Mouse (Mus musculus) frontal cortex, postnatal 25 days (tissue): ENCODE measurements around the gene Ddx23.

Experiments used
- DNase-seq, 2 experiments: peaks; one replicate each; pipeline ENCODE4 v3.0.0; 2022; ENCODE audit warnings: low spot score in 2 of 2

The Ddx23 gene

DNA sequence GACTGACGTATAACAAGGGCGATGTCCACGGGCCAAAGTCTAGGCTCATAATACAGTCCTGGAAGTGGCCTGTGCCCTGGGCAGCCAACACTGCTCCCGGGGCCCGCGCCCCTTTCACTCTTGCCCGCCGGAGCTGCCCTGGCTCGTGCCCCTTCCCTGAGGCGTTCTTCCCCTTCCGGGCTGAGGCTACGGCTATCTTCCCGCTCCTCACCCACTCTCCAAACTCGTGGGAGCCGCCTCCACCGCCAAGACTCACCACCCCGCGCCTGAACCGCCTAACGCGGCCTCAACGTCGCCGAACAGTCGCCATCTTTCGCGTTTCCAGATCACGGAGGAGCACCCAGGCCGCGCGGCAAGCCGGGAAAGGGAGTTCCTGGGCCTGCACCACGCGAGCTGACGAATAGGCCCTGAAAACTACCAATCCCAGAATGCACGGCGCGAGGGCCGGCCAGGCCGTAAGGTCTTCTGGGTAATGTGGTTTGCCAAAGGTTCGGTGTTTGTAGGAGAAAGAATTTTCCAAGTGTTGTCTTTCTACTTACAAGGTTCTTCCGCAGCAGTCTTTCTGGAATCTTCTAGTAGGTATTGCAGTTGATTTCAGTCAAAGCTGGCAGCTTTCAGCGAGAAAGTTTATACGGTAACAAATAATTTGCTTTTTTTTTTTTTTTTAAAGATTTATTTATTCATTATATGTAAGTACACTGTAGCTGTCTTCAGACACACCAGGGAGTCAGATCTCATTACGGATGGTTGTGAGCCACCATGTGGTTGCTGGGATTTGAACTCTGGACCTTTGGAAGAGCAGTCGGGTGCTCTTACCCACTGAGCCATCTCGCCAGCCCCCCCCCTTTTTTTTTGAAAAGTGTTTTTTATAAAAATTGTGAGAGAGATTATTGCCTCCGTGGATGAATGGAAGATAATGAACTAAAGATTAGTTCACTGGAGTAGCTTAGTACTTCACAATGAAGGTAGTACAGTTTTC is at the start of gene Ddx23:
Gene Ddx23 (minus strand): TSS at position 328 of the 979 bp plus-strand sequence.
- peak; percentile 91 for DNase-seq

- peak; percentile 46 to 57 for DNase-seq
These were observed 47.7 kb upstream of the Ddx23 start for GRCm38 (mm10) chr15:98710442-98710841.

DNA sequence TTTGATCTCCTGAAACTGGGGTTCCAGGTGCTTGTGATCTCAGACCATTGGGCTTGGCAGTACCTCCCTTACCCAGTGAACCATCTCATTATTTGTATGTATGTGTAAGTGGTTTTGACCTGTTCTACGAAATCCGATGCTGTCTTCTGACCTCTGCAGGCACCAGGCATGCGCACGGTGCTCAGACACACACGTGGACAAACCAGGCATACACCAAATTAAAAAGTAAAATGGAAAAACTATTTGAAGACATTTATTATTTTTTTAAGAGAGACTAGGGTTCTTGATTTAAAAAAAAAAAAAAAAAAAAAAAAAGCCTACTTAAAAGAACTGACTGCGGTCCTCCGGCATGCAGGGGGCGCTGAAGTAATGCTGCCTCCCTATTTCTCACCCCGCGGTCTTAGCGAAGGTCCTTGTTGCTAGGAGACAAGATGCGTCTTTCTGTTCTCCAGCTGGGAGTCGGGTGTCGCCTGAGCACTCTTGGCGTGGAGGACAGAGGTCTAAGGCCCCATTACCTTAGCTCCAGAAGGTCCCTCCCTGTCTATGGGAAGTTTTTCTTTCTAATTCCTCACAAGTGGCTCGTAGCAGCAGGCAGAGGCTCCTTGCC is 45.2 kb upstream of the Ddx23 start, which contains the start of gene Ccdc65:
Gene Ccdc65 (plus strand): TSS at position 442 of the 607 bp plus-strand sequence.
- DNase-seq, result peak; percentile 84 to 90

GRCm38 (mm10) chr15:98704312-98704711 is 41.6 kb upstream of the Ddx23 start:
- DNase-seq, result no peak

DNA sequence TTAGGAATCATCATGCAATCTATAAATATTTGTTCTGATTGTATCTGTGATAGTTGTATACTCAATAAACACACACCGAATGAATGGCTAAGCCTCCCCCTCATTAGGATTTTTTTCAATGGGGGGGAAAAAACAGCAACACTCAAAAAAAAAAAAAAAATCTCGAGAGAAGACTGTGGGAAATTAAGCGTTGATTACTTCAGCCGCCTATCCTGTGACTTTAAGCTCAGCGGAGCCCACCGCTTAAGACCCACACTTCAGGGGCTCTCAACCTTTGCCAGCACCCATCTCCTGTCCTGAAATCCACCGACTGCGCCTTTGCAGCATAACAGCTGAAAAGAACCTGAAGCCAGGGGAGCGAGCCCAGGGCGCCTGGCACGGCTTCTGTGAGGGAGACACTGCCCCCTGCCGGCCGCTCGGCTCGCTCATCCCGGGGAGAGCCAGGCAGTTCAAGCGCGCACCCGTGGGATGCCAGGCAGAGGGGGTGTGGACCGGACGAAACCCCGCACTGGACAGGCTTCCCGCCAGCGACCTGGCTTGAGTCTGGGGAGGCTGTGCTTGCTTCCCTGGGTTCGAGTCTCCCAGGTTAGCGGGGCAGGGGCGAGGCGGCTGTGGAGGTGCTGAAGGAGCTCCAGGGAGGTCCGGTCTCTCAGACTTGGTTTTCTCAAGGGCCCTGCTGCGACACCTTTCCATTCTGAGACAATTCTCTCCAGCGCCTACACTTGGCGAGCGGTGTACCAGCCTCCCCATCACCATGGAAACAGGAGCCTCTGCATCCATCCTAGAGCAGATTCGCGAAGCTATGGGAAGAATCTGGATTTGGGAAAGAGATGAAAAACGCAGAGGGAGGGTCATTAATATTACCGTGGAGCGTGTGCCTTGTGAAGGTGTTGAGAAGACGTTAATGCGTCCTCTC is 36.8 kb upstream of the Ddx23 start:
- DNase-seq, result peak; percentile 90 to 93

GRCm38 (mm10) chr15:98696216-98696615 is 33.5 kb upstream of the Ddx23 start:
- no peak for DNase-seq

- DNase-seq, result no peak
These were observed 33.0 kb upstream of the Ddx23 start for GRCm38 (mm10) chr15:98695726-98696125.

- no peak for DNase-seq
These were observed 29.5 kb upstream of the Ddx23 start for GRCm38 (mm10) chr15:98692171-98692715.

DNA sequence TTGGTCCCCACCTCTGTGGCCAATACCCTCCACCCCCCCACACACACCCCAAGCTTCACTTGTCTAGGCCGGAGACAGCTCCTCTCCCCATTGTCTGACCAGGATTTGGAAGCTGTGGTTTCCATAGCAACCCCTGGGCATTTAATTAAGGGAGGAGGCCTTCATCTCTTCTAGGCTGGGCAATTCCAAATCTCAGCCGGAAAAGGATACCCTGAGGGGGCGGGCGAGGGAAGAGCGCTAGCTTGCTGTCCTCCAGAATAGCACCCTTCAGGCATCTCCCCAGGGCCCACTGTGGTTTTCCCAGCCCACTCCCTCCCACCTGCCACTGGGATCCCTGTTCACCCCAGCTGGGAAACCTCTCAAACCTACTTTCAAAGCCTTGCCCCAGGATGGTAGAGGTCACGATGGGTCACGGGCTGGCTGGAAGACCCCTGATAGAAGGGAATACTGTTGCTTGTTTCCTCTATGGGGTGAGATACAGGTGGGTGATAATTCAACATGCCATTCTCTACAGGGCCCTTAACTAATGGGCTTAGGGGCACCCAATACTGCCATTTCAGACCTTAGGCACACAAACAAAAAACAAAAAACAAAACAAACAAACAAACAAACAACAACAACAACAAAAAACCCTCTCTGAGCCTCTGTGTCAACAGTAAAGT is 28.9 kb upstream of the Ddx23 start:
- no peak for DNase-seq

- DNase-seq, result no peak
These were observed 27.0 kb upstream of the Ddx23 start for GRCm38 (mm10) chr15:98689682-98690081.

DNA sequence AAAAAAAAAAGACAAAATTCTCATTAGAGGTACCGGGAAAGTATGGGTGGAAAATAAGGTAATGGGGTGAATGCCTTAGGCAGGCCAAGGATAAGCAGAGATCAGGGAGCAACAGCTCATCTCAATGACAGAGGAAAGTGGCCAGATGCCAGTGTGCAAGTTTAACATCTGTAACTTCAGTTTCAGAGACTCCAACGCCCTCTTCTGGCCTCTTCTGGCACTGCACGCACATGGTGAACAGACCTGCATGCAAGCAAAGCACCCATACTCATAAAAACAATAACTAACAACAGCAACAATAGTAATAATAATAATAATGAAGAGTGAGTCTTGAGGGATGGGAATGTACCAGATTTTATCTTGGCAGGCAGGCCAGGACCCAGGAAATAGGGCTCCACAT is 23.2 kb upstream of the Ddx23 start:
- DNase-seq, result no peak

DNA sequence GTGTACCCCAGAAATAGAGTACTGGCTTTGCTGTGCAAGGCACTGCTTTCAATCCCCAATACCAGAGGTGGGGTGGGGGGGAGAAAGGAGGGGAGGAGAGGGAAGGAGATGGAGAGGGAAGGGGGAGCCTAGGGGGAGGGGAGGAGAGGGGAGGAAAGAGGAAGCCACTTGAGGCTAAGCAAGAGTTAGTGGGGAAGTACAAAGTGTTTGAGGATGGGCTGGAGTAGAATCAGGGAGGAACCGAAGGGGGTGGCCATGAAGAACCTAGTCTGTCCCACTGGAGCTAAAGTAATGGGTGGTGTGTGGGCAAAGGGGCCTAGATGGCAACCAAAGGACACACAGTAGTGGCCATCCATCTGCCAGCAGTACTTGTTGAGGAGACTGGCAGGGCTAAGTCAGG is 21.1 kb upstream of the Ddx23 start:
- no peak for DNase-seq

DNA sequence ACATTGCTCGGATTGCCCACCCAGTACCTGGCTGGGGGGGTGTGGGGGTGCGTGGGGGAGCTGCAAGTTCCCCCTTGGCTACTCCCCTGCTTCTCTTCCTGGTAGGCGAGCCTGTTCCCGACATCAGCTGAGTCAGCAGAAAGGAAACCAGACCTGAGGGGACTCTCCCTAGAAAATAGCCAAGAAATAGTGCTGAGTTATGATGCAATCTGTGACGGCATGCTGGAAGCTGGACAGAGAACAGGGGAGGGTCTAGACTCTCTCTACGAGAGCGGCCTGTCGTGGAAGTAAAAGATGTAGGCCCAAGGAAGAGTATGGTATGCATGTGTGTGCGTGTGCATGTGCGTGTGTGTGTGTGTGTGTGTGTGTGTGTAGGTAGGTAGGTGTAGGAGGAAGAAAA is 20.5 kb upstream of the Ddx23 start:
- DNase-seq, result no peak

GRCm38 (mm10) chr15:98681633-98682032 is 18.9 kb upstream of the Ddx23 start:
- DNase-seq, result no peak

- no peak for DNase-seq
These were observed 18.0 kb upstream of the Ddx23 start for GRCm38 (mm10) chr15:98680660-98681059.

DNA sequence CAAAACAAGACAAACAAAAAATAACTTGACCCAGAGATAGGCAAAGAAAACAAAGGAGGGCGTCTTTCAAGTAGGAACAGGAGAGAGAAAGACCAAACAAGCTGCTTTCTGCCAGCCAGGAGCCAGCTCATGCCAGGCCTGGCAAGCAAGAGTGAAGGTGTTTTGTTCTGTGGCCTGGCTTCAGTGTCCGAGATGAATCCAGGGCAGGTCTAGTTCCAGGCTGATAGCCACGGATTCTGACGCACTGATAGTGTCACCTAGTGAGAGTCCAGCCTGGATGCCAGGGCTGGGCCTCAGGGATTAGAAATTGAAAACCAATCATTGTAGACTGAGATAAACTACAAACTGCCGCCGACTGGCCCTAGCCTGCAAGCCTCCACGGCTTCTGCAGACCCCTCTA is 15.3 kb upstream of the Ddx23 start:
- no peak for DNase-seq

GRCm38 (mm10) chr15:98676940-98677728 is 14.4 kb upstream of the Ddx23 start, which contains the start of gene Rnd1:
Gene Rnd1 (minus strand): TSS chr15:98677461.
- DNase-seq, result peak; percentile 71 to 80

- no peak for DNase-seq
These were observed 13.8 kb upstream of the Ddx23 start for GRCm38 (mm10) chr15:98676471-98676870.

DNA sequence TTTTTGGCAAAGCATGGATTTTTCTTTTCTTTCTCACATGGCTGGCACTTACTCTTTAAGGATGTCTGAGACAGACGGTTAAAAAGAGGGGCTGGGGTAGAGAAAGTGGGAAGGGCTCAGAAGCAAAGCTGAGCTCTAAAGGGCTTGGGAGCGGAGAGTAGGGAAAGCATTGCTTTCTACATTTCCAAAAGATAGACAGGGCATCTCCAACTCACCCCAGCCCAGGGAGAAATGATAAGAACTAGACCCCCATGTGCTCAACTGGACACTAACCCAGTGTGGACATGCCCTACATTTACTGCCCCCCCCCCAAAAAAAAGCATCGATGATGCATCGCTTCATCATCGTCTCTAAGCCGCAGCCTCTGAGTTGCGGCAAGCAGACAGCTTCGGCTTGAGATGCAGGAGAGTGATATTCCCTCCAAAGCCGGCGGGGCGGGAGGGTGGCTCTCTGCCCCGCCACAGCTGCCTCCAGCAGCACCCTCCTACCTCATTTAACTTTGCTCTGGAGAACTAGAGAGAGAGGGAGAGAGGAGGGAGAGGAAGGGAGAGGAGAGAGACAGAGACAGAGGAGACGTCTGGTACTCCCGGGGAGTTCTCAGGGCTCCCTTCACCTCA is 13.0 kb upstream of the Ddx23 start:
- no peak for DNase-seq
